Comparison of ENCODE assay signal across 10 mouse cellular contexts in the genomic region with DNA sequence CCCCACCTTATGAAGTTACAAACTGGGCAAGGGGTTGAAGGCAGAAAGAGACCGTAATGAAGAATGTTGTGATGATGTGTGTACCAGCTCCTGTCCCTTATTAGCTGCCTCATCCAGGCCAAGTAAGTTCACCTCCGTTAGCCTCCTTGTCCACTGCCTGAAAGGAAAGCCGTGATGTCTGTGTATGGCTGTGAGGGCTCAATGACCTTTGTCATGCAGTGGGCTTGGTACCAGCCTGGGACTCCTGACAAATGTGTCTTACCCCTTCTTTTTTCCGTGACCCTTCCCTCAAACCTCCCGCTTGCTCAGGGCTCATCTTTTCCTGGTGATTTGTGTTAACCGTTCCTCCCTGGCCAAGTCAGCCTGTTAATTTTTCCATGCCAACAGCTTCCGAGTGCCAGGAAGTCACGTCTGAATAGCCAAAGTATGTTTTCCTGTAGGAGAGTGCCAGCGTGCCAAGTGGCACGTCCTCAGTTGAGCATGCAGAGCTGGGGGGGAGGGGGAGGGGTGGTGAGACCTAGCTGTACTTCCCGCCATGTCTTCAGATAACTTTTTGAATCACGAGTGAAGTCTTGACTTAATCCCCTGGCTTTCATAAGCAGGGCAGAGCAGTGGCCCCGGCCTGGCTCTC.
A peak's percentile ranks its signal among the peaks of the same experiment; 100 is the strongest.
DNase-seq lines count a peak whose midpoint lies in the region; ATAC-seq lines count a peak whose summit lies in the region.
"Had no signal": no experiment of that assay in that cellular context is flagged by ENCODE, and none has a peak within 500 bp of the region (broad histone marks: within the 10 kb centered on the region; RNA-seq: fewer than 3 reads in every experiment).

No protein-coding gene starts in this region.

- no peak overlapping the region for H3K4me3 ChIP-seq in forebrain, embryonic 14.5 days (ENCODE audit: low read depth, low read length)
- H3K4me3 ChIP-seq in forebrain, embryonic 11.5 days (ENCODE audit: low read depth, low read length): no peak overlapping the region
- no peak overlapping the region for H3K4me3 ChIP-seq in midbrain, embryonic 14.5 days (replicated peaks; ENCODE audit: low read depth, low read length)
- H3K4me3 ChIP-seq in midbrain, embryonic 11.5 days (ENCODE audit: low read depth, low read length): no peak overlapping the region

- no peak overlapping the region for H3K27ac ChIP-seq in forebrain, embryonic 14.5 days (ENCODE audit: low read depth, low read length)
- no peak overlapping the region for H3K27ac ChIP-seq in forebrain, embryonic 11.5 days (ENCODE audit: low read depth, low read length)
- no peak overlapping the region for H3K27ac ChIP-seq in midbrain, embryonic 14.5 days (replicated peaks; ENCODE audit: low read depth, low read length)
- no peak overlapping the region for H3K27ac ChIP-seq in midbrain, embryonic 11.5 days (ENCODE audit: low read depth, low read length)

- no peak overlapping the region for H3K4me2 ChIP-seq in forebrain, embryonic 14.5 days (ENCODE audit: low read length)
- H3K4me2 ChIP-seq in forebrain, embryonic 11.5 days (ENCODE audit: low read depth, low read length, severe bottlenecking): no peak overlapping the region
- no peak overlapping the region for H3K4me2 ChIP-seq in midbrain, embryonic 14.5 days (ENCODE audit: low read length)
- no peak overlapping the region for H3K4me2 ChIP-seq in midbrain, embryonic 11.5 days

- no peaks in the 10 kb centered on the region for H3K9me3 ChIP-seq in forebrain, embryonic 14.5 days (replicated peaks; ENCODE audit: control insufficient read depth, low read length)
- H3K9me3 ChIP-seq in forebrain, embryonic 11.5 days (ENCODE audit: control insufficient read depth, low read length): no peaks in the 10 kb centered on the region
- H3K9me3 ChIP-seq in midbrain, embryonic 14.5 days (ENCODE audit: control insufficient read depth, low read length): no peaks in the 10 kb centered on the region
- H3K9me3 ChIP-seq in midbrain, embryonic 11.5 days (ENCODE audit: control insufficient read depth, low read length): no peaks in the 10 kb centered on the region
- H3K9me3 ChIP-seq: forebrain, embryonic 10.5 days had no signal

- 58% methylated on average over 13 of the region's 13 CpGs for WGBS in forebrain, embryonic 14.5 days
- 77% methylated on average over 13 of the region's 13 CpGs for WGBS in forebrain, embryonic 11.5 days
- 65% methylated on average over 13 of the region's 13 CpGs for WGBS in midbrain, embryonic 14.5 days
- 74% methylated on average over 13 of the region's 13 CpGs for WGBS in midbrain, embryonic 11.5 days

- intact Hi-C loops in gastrocnemius, postnatal 36 days (cut with DNase I): loop anchor here (5.0 kb wide), 2 partner anchors 171 to 329 kb away; no protein-coding TSS in a partner anchor

- H3K36me3 ChIP-seq in forebrain, embryonic 14.5 days (ENCODE audit: control insufficient read depth, insufficient read depth, low read length): no peaks in the 10 kb centered on the region
- no peaks in the 10 kb centered on the region for H3K36me3 ChIP-seq in forebrain, embryonic 11.5 days (ENCODE audit: control insufficient read depth, insufficient read depth, low read length)
- H3K36me3 ChIP-seq in midbrain, embryonic 14.5 days (ENCODE audit: control insufficient read depth, insufficient read depth, low read length): no peaks in the 10 kb centered on the region
- no peaks in the 10 kb centered on the region for H3K36me3 ChIP-seq in midbrain, embryonic 11.5 days (ENCODE audit: control insufficient read depth, insufficient read depth, low read length)
- H3K36me3 ChIP-seq: forebrain, embryonic 10.5 days had no signal

- H3K27me3 ChIP-seq in forebrain, embryonic 14.5 days (replicated peaks; ENCODE audit: control insufficient read depth, insufficient read depth, low read length): no peaks in the 10 kb centered on the region
- no peaks in the 10 kb centered on the region for H3K27me3 ChIP-seq in forebrain, embryonic 11.5 days (ENCODE audit: control insufficient read depth, insufficient read depth, low read length)
- H3K27me3 ChIP-seq in midbrain, embryonic 14.5 days (ENCODE audit: control insufficient read depth, insufficient read depth, low read length): no peaks in the 10 kb centered on the region
- H3K27me3 ChIP-seq in midbrain, embryonic 11.5 days (ENCODE audit: control insufficient read depth, insufficient read depth, low read length): no peaks in the 10 kb centered on the region

- peak; percentile 32 for DNase-seq in forebrain, embryonic 14.5 days (ENCODE audit: low spot score)
- no peak for DNase-seq in forebrain, embryonic 11.5 days (ENCODE audit: low spot score)
- DNase-seq in midbrain, embryonic 14.5 days: peak; percentile 33
- DNase-seq in midbrain, embryonic 11.5 days (ENCODE audit: low spot score, missing footprints): no peak
- peak; percentile 91 for DNase-seq in kidney, adult 9 months
- DNase-seq in lung, postnatal 14 days: peak; percentile 43
- no peak for DNase-seq in left cerebral cortex, adult 18-20 months (ENCODE audit: low spot score in 2 of 2)
- no peak for DNase-seq in gastrocnemius, postnatal 36 days

- peaks cover 13% of the 10 kb centered on the region for H3K4me1 ChIP-seq in forebrain, embryonic 14.5 days (ENCODE audit: control insufficient read depth, insufficient read depth, low read length)
- H3K4me1 ChIP-seq in forebrain, embryonic 11.5 days (replicated peaks; ENCODE audit: control insufficient read depth, insufficient read depth, low read length): peaks cover 10% of the 10 kb centered on the region; the same call in 1 of the 2 replicates
- peaks cover 36% of the 10 kb centered on the region for H3K4me1 ChIP-seq in midbrain, embryonic 14.5 days (ENCODE audit: control insufficient read depth, insufficient read depth, low read length)
- H3K4me1 ChIP-seq in midbrain, embryonic 11.5 days (ENCODE audit: control insufficient read depth, insufficient read depth, low read length): peaks cover 22% of the 10 kb centered on the region

- no peak for ATAC-seq in forebrain, embryonic 14.5 days
- ATAC-seq in forebrain, embryonic 11.5 days (replicated peaks; ENCODE audit: low FRiP score): no peak
- ATAC-seq in midbrain, embryonic 14.5 days (ENCODE audit: low FRiP score, low TSS enrichment): no peak
- no peak for ATAC-seq in midbrain, embryonic 11.5 days (ENCODE audit: low FRiP score)
- ATAC-seq: hindbrain, embryonic 16.5 days had no signal

- H3K9ac ChIP-seq in forebrain, embryonic 14.5 days (ENCODE audit: low read length): no peak overlapping the region
- H3K9ac ChIP-seq in forebrain, embryonic 11.5 days (ENCODE audit: low read length): no peak overlapping the region
- no peak overlapping the region for H3K9ac ChIP-seq in midbrain, embryonic 14.5 days (replicated peaks; ENCODE audit: low read length)
- H3K9ac ChIP-seq in midbrain, embryonic 11.5 days (ENCODE audit: low read length): no peak overlapping the region

Comparison
In these comparisons a context has a peak if more than half of its experiments do, and no peak if none do; other contexts are left out.
1. DNase-seq: peak in forebrain, embryonic 14.5 days (single experiment), midbrain, embryonic 14.5 days (single experiment), kidney, adult 9 months (single experiment) and lung, postnatal 14 days (single experiment); none in forebrain, embryonic 11.5 days (single experiment), midbrain, embryonic 11.5 days (single experiment), left cerebral cortex, adult 18-20 months (0 of 2) and gastrocnemius, postnatal 36 days (0 of 2).